Mouse (Mus musculus): ENCODE results near the gene Tshz3. TPM values are rescaled to one million over a fixed set of nuclear protein-coding genes. Genes with fewer than 3 reads are reported as not detected.
A peak's percentile ranks its signal among the peaks of the same experiment; 100 is the strongest.

Tshz3 gene
- polyA plus RNA-seq, 1 experiment: 8.5 TPM

DNA sequence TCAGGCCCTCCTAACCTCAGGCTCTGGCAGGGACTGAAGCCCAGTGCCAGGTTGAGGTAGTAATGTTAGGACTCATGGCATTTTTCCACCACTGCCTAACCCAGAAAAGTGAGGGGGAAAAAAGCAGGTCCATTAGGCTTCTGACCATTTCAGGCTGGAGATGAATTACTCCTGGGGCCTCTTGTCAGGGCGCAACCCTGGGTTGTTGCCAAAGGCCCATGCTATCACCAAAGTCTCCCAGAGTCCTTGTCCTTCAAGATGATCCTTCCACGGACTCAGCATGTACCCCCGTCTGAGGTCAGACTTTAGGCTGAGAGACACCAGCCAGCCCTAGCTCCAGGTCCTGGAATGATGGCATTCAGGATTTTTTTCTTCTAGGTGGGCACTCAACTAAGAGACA is 4.8 kb upstream of the Tshz3 start:
- TF ChIP-seq CEBPB (IDR thresholded peaks at IDR 0.05; ENCODE audit: low read depth) (no peak), CTCF (IDR thresholded peaks at IDR 0.05; ENCODE audit: control insufficient read depth, insufficient read depth, insufficient read length) (no peak), MYOD1 (IDR thresholded peaks at IDR 0.05; ENCODE audit: control insufficient read depth, insufficient read length, low read depth) (no peak), FOSL1 (IDR thresholded peaks at IDR 0.05; ENCODE audit: insufficient read depth, low read length, poor library complexity, severe bottlenecking) (no peak), MYOG (IDR thresholded peaks at IDR 0.05; ENCODE audit: control insufficient read depth, extremely low read depth, insufficient read length) (no peak), MAX (IDR thresholded peaks at IDR 0.05) (no peak), USF1 (IDR thresholded peaks at IDR 0.05; ENCODE audit: low read depth) (no peak)
- H3ac ChIP-seq (ENCODE audit: control insufficient read depth, insufficient read length, low read depth): no peak overlapping the region
- H3K79me3 ChIP-seq (ENCODE audit: low read depth): peaks cover 1% of the 10 kb centered on the region
- H3K79me2 ChIP-seq (ENCODE audit: control insufficient read depth, insufficient read depth): peaks cover 23% of the 10 kb centered on the region
- no peak overlapping the region for H3K4me3 ChIP-seq (ENCODE audit: insufficient read depth, poor library complexity, severe bottlenecking)
- no peaks in the 10 kb centered on the region for H3K27me3 ChIP-seq (ENCODE audit: control insufficient read depth, insufficient read depth, insufficient read length)
- H3K36me3 ChIP-seq (ENCODE audit: control insufficient read depth, insufficient read depth): no peaks in the 10 kb centered on the region

GRCm38 (mm10) chr7:36694642-36695191 is 3.2 kb upstream of the Tshz3 start:
- no peaks in the 10 kb centered on the region for H3K36me3 ChIP-seq (ENCODE audit: control insufficient read depth, insufficient read depth)
- no peak overlapping the region for H3ac ChIP-seq (ENCODE audit: control insufficient read depth, insufficient read length, low read depth)
- H3K4me3 ChIP-seq (ENCODE audit: insufficient read depth, poor library complexity, severe bottlenecking): no peak overlapping the region
- H3K79me2 ChIP-seq (ENCODE audit: control insufficient read depth, insufficient read depth): peaks cover 39% of the 10 kb centered on the region
- H3K79me3 ChIP-seq (ENCODE audit: low read depth): peaks cover 14% of the 10 kb centered on the region
- no peak for TF ChIP-seq CEBPB (IDR thresholded peaks at IDR 0.05; ENCODE audit: low read depth)
- no peak for TF ChIP-seq CTCF (IDR thresholded peaks at IDR 0.05; ENCODE audit: control insufficient read depth, insufficient read depth, insufficient read length)
- H3K27me3 ChIP-seq (ENCODE audit: control insufficient read depth, insufficient read depth, insufficient read length): no peaks in the 10 kb centered on the region

DNA sequence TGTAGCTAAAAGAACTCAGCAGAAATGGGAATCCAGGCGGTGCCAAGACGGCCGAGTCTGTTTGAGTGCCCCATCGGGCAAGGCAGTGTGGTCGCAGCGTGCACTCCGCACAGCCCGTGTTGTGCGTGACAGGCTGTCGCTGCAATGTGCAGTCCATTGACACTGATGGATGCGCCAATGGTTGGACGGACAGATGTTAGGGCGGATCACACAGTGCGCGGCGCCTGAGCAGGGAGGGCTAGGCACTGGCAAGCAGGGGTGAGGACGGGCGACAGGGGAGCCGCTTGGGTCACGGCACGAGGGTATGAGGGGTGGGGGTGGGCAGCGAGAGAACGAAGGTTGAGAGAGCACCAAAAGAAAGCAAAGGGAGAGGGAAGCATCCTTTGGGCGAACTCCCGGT is 2.6 kb upstream of the Tshz3 start:
- no peaks in the 10 kb centered on the region for H3K27me3 ChIP-seq (ENCODE audit: control insufficient read depth, insufficient read depth, insufficient read length)
- TF ChIP-seq MAX (IDR thresholded peaks at IDR 0.05): no peak
- no peak for TF ChIP-seq MYOD1 (IDR thresholded peaks at IDR 0.05; ENCODE audit: control insufficient read depth, insufficient read length, low read depth)
- TF ChIP-seq CEBPB (IDR thresholded peaks at IDR 0.05; ENCODE audit: low read depth): no peak
- TF ChIP-seq CTCF (IDR thresholded peaks at IDR 0.05; ENCODE audit: control insufficient read depth, insufficient read depth, insufficient read length): no peak
- no peak for TF ChIP-seq USF1 (IDR thresholded peaks at IDR 0.05; ENCODE audit: low read depth)
- TF ChIP-seq FOSL1 (IDR thresholded peaks at IDR 0.05; ENCODE audit: insufficient read depth, low read length, poor library complexity, severe bottlenecking): no peak
- TF ChIP-seq MYOG (IDR thresholded peaks at IDR 0.05; ENCODE audit: control insufficient read depth, extremely low read depth, insufficient read length): no peak
- H3K4me3 ChIP-seq (ENCODE audit: insufficient read depth, poor library complexity, severe bottlenecking): peak overlapping the region; percentile 57
- H3K79me2 ChIP-seq (ENCODE audit: control insufficient read depth, insufficient read depth): peaks cover 45% of the 10 kb centered on the region
- peaks cover 17% of the 10 kb centered on the region for H3K79me3 ChIP-seq (ENCODE audit: low read depth)
- no peaks in the 10 kb centered on the region for H3K36me3 ChIP-seq (ENCODE audit: control insufficient read depth, insufficient read depth)
- H3ac ChIP-seq (ENCODE audit: control insufficient read depth, insufficient read length, low read depth): peak overlapping the region; percentile 88

DNA sequence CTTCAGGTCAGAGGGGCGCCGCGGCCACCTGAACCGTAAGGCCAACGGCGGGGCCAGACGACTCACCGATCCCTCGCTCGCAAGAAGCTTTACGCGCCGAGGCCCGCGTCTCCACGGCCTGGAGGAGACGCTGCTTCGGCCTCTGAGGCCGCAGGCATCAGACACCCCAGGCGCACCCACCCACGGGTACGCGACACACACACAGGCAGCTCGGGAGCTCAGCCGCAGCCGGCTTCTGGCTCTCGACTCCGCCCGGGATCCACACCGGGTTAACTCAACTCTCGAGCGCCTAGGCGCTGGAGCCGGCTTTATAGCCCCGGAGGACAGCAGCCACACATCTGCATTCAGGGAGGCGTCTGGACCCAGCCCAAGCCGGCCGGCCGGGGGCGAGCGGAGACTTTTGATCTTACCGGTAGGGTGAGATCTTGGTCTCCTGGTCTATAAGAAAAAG is 2.1 kb upstream of the Tshz3 start:
- Histone ChIP-seq H3K79me3 (ENCODE audit: low read depth) (peaks cover 19% of the 10 kb centered on the region), H3K36me3 (ENCODE audit: control insufficient read depth, insufficient read depth) (no peaks in the 10 kb centered on the region), H3K79me2 (ENCODE audit: control insufficient read depth, insufficient read depth) (peaks cover 50% of the 10 kb centered on the region), H3K4me3 (ENCODE audit: insufficient read depth, poor library complexity, severe bottlenecking) (peak overlapping the region; percentile 57), H3K27me3 (ENCODE audit: control insufficient read depth, insufficient read depth, insufficient read length) (no peaks in the 10 kb centered on the region), H3ac (ENCODE audit: control insufficient read depth, insufficient read length, low read depth) (peak overlapping the region; percentile 88)
- no peak for TF ChIP-seq CTCF (IDR thresholded peaks at IDR 0.05; ENCODE audit: control insufficient read depth, insufficient read depth, insufficient read length)
- TF ChIP-seq CEBPB (IDR thresholded peaks at IDR 0.05; ENCODE audit: low read depth): no peak
- no peak for TF ChIP-seq MYOD1 (IDR thresholded peaks at IDR 0.05; ENCODE audit: control insufficient read depth, insufficient read length, low read depth)
- TF ChIP-seq MYOG (IDR thresholded peaks at IDR 0.05; ENCODE audit: control insufficient read depth, extremely low read depth, insufficient read length): no peak
- TF ChIP-seq MAX (IDR thresholded peaks at IDR 0.05): no peak
- no peak for TF ChIP-seq FOSL1 (IDR thresholded peaks at IDR 0.05; ENCODE audit: insufficient read depth, low read length, poor library complexity, severe bottlenecking)
- TF ChIP-seq USF1 (IDR thresholded peaks at IDR 0.05; ENCODE audit: low read depth): no peak

DNA sequence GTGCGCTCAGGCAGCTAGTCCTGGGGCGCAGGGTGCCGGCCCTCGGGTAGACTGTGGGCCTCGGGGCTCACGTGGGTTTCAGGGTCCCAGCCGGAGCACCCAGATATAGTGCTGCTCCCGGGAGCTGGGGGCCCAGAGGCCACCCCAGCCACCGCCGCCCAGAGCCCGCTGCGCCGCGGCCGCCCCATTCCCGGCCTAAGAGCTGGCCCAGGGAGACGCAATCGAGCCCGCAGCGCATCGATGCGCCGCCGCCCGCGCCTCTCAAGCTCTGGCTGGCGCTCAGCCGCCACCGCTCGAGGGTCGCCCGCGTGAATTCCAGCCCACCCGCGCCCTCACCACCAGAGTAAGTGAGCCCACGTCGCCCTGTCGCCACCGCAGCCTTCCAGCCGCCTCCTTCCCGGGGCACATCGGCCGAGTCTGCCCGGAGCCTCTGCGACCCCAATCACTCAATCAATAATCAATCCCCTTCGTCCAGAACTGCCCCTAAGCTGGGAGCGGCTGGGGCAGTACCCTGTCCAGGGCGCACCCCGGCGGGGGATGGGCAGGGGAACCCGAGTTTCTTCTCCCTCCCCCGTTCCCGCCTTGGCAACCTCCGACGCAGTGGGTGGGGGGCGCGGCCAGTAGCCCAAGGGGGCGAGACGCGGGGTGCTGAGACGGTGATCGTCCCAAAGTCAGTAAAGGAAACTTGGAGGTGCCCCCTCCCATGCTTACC is 1.4 kb upstream of the Tshz3 start:
- Histone ChIP-seq H3K36me3 (ENCODE audit: control insufficient read depth, insufficient read depth) (peaks cover under 1% of the 10 kb centered on the region), H3K79me3 (ENCODE audit: low read depth) (peaks cover 21% of the 10 kb centered on the region), H3K27me3 (ENCODE audit: control insufficient read depth, insufficient read depth, insufficient read length) (no peaks in the 10 kb centered on the region), H3ac (ENCODE audit: control insufficient read depth, insufficient read length, low read depth) (peak overlapping the region; percentile 96), H3K4me3 (ENCODE audit: insufficient read depth, poor library complexity, severe bottlenecking) (peak overlapping the region; percentile 57), H3K79me2 (ENCODE audit: control insufficient read depth, insufficient read depth) (peaks cover 55% of the 10 kb centered on the region)
- TF ChIP-seq CTCF (IDR thresholded peaks at IDR 0.05; ENCODE audit: control insufficient read depth, insufficient read depth, insufficient read length): no peak
- no peak for TF ChIP-seq USF1 (IDR thresholded peaks at IDR 0.05; ENCODE audit: low read depth)
- no peak for TF ChIP-seq FOSL1 (IDR thresholded peaks at IDR 0.05; ENCODE audit: insufficient read depth, low read length, poor library complexity, severe bottlenecking)
- no peak for TF ChIP-seq MYOG (IDR thresholded peaks at IDR 0.05; ENCODE audit: control insufficient read depth, extremely low read depth, insufficient read length)
- no peak for TF ChIP-seq MYOD1 (IDR thresholded peaks at IDR 0.05; ENCODE audit: control insufficient read depth, insufficient read length, low read depth)
- no peak for TF ChIP-seq CEBPB (IDR thresholded peaks at IDR 0.05; ENCODE audit: low read depth)

Measured in C2C12 (cell line).